Mouse (Mus musculus) limb, embryonic 10.5 days (tissue): ENCODE measurements around the gene Gm11554. TPM values are rescaled to one million over a fixed set of nuclear protein-coding genes. Genes with fewer than 3 reads are reported as not detected.
"Not testable (repeated sequence)": the region's sequence is repeated elsewhere in the genome, so short reads cannot be mapped to it uniquely, and the experiment has no call there.

Experiments
- DNase-seq: peaks from one replicate; pipeline ENCODE4 v3.0.0-alpha.2; 2017; ENCODE audit warnings: low spot score
- H3K27ac ChIP-seq: fragments of 300-500 bp; sonication (generic); 2 replicates; pipeline ENCODE4 v1.5.1; 2016; ENCODE audit warnings: mild to moderate bottlenecking
- H3K27me3 ChIP-seq: fragments of 300-500 bp; sonication (generic); 2 replicates; pipeline ENCODE4 v1.6.1; 2016; ENCODE audit warnings: low read depth, mild to moderate bottlenecking; ENCODE audit not compliant: poor library complexity, severe bottlenecking
- H3K36me3 ChIP-seq: fragments of 300-500 bp; sonication (generic); 2 replicates; pipeline ENCODE4 v1.6.1; 2016; ENCODE audit warnings: mild to moderate bottlenecking, moderate library complexity
- H3K4me1 ChIP-seq: fragments of 300-500 bp; sonication (generic); 2 replicates; pipeline ENCODE4 v1.6.1; 2016
- H3K4me3 ChIP-seq: fragments of 300-500 bp; sonication (generic); 2 replicates; pipeline ENCODE4 v1.5.1; 2016; ENCODE audit warnings: mild to moderate bottlenecking, moderate library complexity
- H3K9me3 ChIP-seq: fragments of 300-500 bp; sonication (generic); replicated peaks from 2 replicates; pipeline ENCODE4 v1.6.1; 2016; ENCODE audit warnings: mild to moderate bottlenecking
- WGBS: fragments of 180-500 bp; shearing (Covaris S2); methylation state at CpG from one replicate; pipeline ENCODE4 v1.1.7; 2016; 5-methylcytosine and 5-hydroxymethylcytosine counted together
- polyA plus RNA-seq: library from polyadenylated mRNA; unstranded; fragments of >200 nt; fragmentation: Nextera tagmentation; extraction: Ambion mirVana; gene quantifications from 2 replicates; pipeline ENCODE4 v1.2.1, GENCODE M21; 2016

Gm11554 gene
- polyA plus RNA-seq = not detected in 2 replicates

- DNase-seq, H3K36me3 ChIP-seq, H3K4me1 ChIP-seq, H3K9me3 ChIP-seq, H3K27me3 ChIP-seq, H3K27ac ChIP-seq, H3K4me3 ChIP-seq: not testable (repeated sequence)
- WGBS = no CpG with 5 or more reads among the region's 1 CpGs
Observed at GRCm38 (mm10) chr11:99804346-99804745, at the start of gene Gm11554. Gm11554 (minus strand) TSS chr11:99804446.

GRCm38 (mm10) chr11:99851508-99851907, 47.3 kb upstream of the Gm11554 start, which contains the start of gene Krtap4-16:
Krtap4-16 (minus strand) TSS chr11:99851608.
- Histone ChIP-seq H3K4me3 (no peak within 1 kb of the TSS), H3K27me3 (no peaks in the 10 kb centered on the region), H3K27ac (no peak within 1 kb of the TSS), H3K4me1 (no peaks in the 10 kb centered on the region), H3K9me3 (no peaks in the 10 kb centered on the region), H3K36me3 (no peaks in the 10 kb centered on the region)
- DNase-seq = no peak

GRCm38 (mm10) chr11:99846746-99847145, 42.5 kb upstream of the Gm11554 start:
- no peaks in the 10 kb centered on the region for H3K27me3 ChIP-seq
- no peaks in the 10 kb centered on the region for H3K36me3 ChIP-seq
- no peak overlapping the region for H3K27ac ChIP-seq
- 94% methylated on average over 2 of the region's 2 CpGs for WGBS
- DNase-seq = no peak
- H3K9me3 ChIP-seq = no peaks in the 10 kb centered on the region
- peaks cover 7% of the 10 kb centered on the region; the same call in 1 of the 2 replicates for H3K4me1 ChIP-seq
- H3K4me3 ChIP-seq = no peak overlapping the region

GRCm38 (mm10) chr11:99842185-99842584, 37.9 kb upstream of the Gm11554 start:
- Histone ChIP-seq H3K4me1 (peaks cover 11% of the 10 kb centered on the region), H3K27me3 (no peaks in the 10 kb centered on the region), H3K9me3 (no peaks in the 10 kb centered on the region), H3K36me3 (no peaks in the 10 kb centered on the region), H3K4me3 (no peak overlapping the region), H3K27ac (no peak overlapping the region)
- DNase-seq = no peak
- 45% methylated on average over 1 of the region's 1 CpGs for WGBS

- Histone ChIP-seq H3K36me3 (no peaks in the 10 kb centered on the region), H3K4me3 (no peak within 1 kb of the TSS), H3K27me3 (no peaks in the 10 kb centered on the region), H3K4me1 (peaks cover 11% of the 10 kb centered on the region), H3K27ac (no peak within 1 kb of the TSS), H3K9me3 (no peaks in the 10 kb centered on the region)
- 83% methylated on average over 1 of the region's 1 CpGs for WGBS
- DNase-seq = no peak
Observed at GRCm38 (mm10) chr11:99837966-99838365, 33.7 kb upstream of the Gm11554 start, which contains the start of gene 2300003K06Rik. 2300003K06Rik (minus strand) TSS chr11:99838066.

GRCm38 (mm10) chr11:99815566-99815965, 11.3 kb upstream of the Gm11554 start, which contains the start of gene Gm11564:
Gm11564 (minus strand) TSS chr11:99815666.
- not testable (repeated sequence) for H3K27ac ChIP-seq, H3K9me3 ChIP-seq, H3K4me1 ChIP-seq, H3K4me3 ChIP-seq, H3K27me3 ChIP-seq, H3K36me3 ChIP-seq, DNase-seq
- WGBS = 95% methylated on average over 2 of the region's 2 CpGs

- H3K4me1 ChIP-seq, DNase-seq, H3K9me3 ChIP-seq, H3K4me3 ChIP-seq, H3K27ac ChIP-seq, H3K36me3 ChIP-seq, H3K27me3 ChIP-seq: not testable (repeated sequence)
Observed at GRCm38 (mm10) chr11:99809792-99810191, 5.5 kb upstream of the Gm11554 start, which contains the start of gene Krtap4-13. Krtap4-13 (minus strand) TSS chr11:99809892.

GRCm38 (mm10) chr11:99798832-99799231, 5.4 kb downstream of the Gm11554 start, which contains the start of gene Gm11569:
Gm11569 (minus strand) TSS chr11:99798932.
- H3K36me3 ChIP-seq, DNase-seq, H3K27me3 ChIP-seq, H3K27ac ChIP-seq, H3K9me3 ChIP-seq, H3K4me1 ChIP-seq, H3K4me3 ChIP-seq: not testable (repeated sequence)
- no CpG with 5 or more reads among the region's 1 CpGs for WGBS

GRCm38 (mm10) chr11:99793367-99793766, 10.9 kb downstream of the Gm11554 start, which contains the start of gene Gm11596:
Gm11596 (minus strand) TSS chr11:99793467.
- no peaks in the 10 kb centered on the region for H3K4me1 ChIP-seq
- H3K36me3 ChIP-seq = no peaks in the 10 kb centered on the region
- H3K27me3 ChIP-seq = no peaks in the 10 kb centered on the region
- DNase-seq = no peak
- no peak within 1 kb of the TSS for H3K4me3 ChIP-seq
- no peaks in the 10 kb centered on the region for H3K9me3 ChIP-seq
- H3K27ac ChIP-seq = no peak within 1 kb of the TSS
- 86% methylated on average over 2 of the region's 2 CpGs for WGBS

- H3K9me3 ChIP-seq, H3K4me3 ChIP-seq, DNase-seq, H3K36me3 ChIP-seq, H3K27ac ChIP-seq, H3K4me1 ChIP-seq, H3K27me3 ChIP-seq: not testable (repeated sequence)
Observed at GRCm38 (mm10) chr11:99784900-99785299, 19.3 kb downstream of the Gm11554 start, which contains the start of gene Krtap4-9. Krtap4-9 (plus strand) TSS chr11:99785200.

GRCm38 (mm10) chr11:99780604-99781003, 23.6 kb downstream of the Gm11554 start, which contains the start of gene Krtap4-8:
Krtap4-8 (minus strand) TSS chr11:99780704.
- Histone ChIP-seq H3K27ac (no peak within 1 kb of the TSS), H3K4me1 (peaks cover 10% of the 10 kb centered on the region), H3K9me3 (no peaks in the 10 kb centered on the region), H3K27me3 (no peaks in the 10 kb centered on the region), H3K36me3 (no peaks in the 10 kb centered on the region), H3K4me3 (no peak within 1 kb of the TSS)
- WGBS = 92% methylated on average over 2 of the region's 2 CpGs
- DNase-seq = no peak

GRCm38 (mm10) chr11:99778401-99778800, 25.8 kb downstream of the Gm11554 start:
- Histone ChIP-seq H3K27ac (no peak overlapping the region), H3K4me1 (peaks cover 10% of the 10 kb centered on the region), H3K36me3 (no peaks in the 10 kb centered on the region), H3K4me3 (no peak overlapping the region), H3K27me3 (no peaks in the 10 kb centered on the region), H3K9me3 (no peaks in the 10 kb centered on the region)
- 65% methylated on average over 7 of the region's 7 CpGs for WGBS
- DNase-seq = no peak

GRCm38 (mm10) chr11:99772813-99773212, 31.4 kb downstream of the Gm11554 start, which contains the start of gene Gm11595:
Gm11595 (minus strand) TSS chr11:99772913.
- H3K9me3 ChIP-seq, H3K27me3 ChIP-seq, DNase-seq, H3K27ac ChIP-seq, H3K36me3 ChIP-seq, H3K4me1 ChIP-seq, H3K4me3 ChIP-seq: not testable (repeated sequence)

- no peak for DNase-seq
- no peak overlapping the region for H3K27ac ChIP-seq
- H3K36me3 ChIP-seq = no peaks in the 10 kb centered on the region
- no peak overlapping the region for H3K4me3 ChIP-seq
- 81% methylated on average over 2 of the region's 2 CpGs for WGBS
- no peaks in the 10 kb centered on the region for H3K9me3 ChIP-seq
- H3K27me3 ChIP-seq = no peaks in the 10 kb centered on the region
- no peaks in the 10 kb centered on the region for H3K4me1 ChIP-seq
Observed at GRCm38 (mm10) chr11:99768410-99768809, 35.8 kb downstream of the Gm11554 start.
